Mouse (Mus musculus) cerebellum, adult 2 months (tissue): ENCODE data around the gene Retreg1.

Experiments used
- CTCF ChIP-seq: fragments of 200-500 bp; IDR thresholded peaks from 2 replicates; pipeline ENCODE4 v1.5.1; 2011; ENCODE audit warnings: low read depth, mild to moderate bottlenecking, control low read depth, low read length, moderate library complexity, borderline replicate concordance; ENCODE audit not compliant: insufficient read depth
- POLR2A ChIP-seq: fragments of 200-500 bp; IDR thresholded peaks from 2 replicates; pipeline ENCODE4 v1.6.1; 2011; ENCODE audit warnings: low read length, control low read depth, borderline replicate concordance; ENCODE audit not compliant: insufficient read depth

GRCm38 (mm10) chr15:25872118-25872517, 29.1 kb downstream of the Retreg1 start:
- no peak for TF ChIP-seq CTCF
- TF ChIP-seq POLR2A, result no peak
